Mouse (Mus musculus): ENCODE measurements around the gene Drc1. TPM values are rescaled to one million over a fixed set of nuclear protein-coding genes. Genes with fewer than 3 reads are reported as not detected.

The Drc1 gene
- polyA plus RNA-seq, 1 experiment from 2014 or later = 3.4 TPM

DNA sequence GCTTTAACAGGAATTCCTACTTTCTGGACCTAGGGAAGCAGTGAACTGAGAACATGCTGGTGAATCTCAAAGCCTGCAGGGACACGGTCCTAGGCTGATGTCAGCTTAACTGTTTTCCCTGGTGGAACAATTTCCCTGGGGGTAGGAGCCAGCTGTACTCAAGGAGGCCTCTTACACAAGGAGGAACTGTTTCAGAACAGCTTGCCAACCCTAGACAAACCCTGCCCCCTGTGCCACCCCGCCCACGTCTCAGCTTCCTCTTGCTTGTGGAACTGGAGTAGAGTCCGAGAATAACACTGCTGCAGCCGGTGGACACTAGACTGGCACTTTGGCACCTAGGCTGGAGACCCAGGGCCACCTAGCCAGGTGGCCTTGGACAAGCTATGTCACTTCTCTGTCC is 88.2 kb downstream of the Drc1 start:
- H3K4me3 ChIP-seq (replicated peaks; ENCODE audit: low read depth, low read length) = no peak overlapping the region

DNA sequence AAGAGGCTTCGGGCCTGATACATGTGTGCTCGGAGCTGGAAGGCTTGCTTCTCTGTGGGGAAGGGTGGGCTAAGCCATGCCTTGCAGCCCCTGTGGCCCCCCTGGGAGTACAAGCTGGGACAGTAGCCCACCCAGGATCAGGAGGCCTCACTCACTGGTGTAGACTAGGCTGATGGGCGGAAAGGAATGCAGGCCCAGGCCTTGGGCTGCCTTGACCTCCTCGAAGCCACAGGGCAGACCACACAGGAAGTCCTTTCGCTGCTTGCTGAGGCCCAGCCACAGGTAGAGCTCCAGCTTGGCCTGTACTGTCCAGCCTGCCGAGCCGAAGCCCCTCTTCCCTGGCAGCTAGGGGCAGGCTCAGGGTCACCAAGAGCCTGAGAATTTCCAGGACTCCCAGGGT is 101.7 kb downstream of the Drc1 start:
- Histone ChIP-seq H3K4me1 (ENCODE audit: control insufficient read depth, insufficient read depth, low read length) (no peaks in the 10 kb centered on the region), H3K9me3 (ENCODE audit: control insufficient read depth, low read length) (no peaks in the 10 kb centered on the region), H3K27me3 (ENCODE audit: control insufficient read depth, insufficient read depth, low read length) (no peaks in the 10 kb centered on the region), H3K9ac (replicated peaks; ENCODE audit: low read length) (no peak overlapping the region), H3K36me3 (ENCODE audit: control insufficient read depth, insufficient read depth, low read length) (no peaks in the 10 kb centered on the region), H3K27ac (replicated peaks; ENCODE audit: low read depth, low read length) (no peak overlapping the region), H3K4me2 (ENCODE audit: low read length) (no peak overlapping the region), H3K4me3 (replicated peaks; ENCODE audit: low read depth, low read length) (no peak overlapping the region)
- ATAC-seq (ENCODE audit: low FRiP score, low TSS enrichment) (no peak), DNase-seq (no peak)
- 64% methylated on average over 7 of the region's 7 CpGs for WGBS

More for the DNA sequence above, 88.2 kb downstream of the Drc1 start:
- no peak for DNase-seq
- Histone ChIP-seq H3K4me1 (ENCODE audit: control insufficient read depth, insufficient read depth, low read length) (no peaks in the 10 kb centered on the region), H3K4me2 (ENCODE audit: low read length) (no peak overlapping the region), H3K27me3 (ENCODE audit: control insufficient read depth, insufficient read depth, low read length) (no peaks in the 10 kb centered on the region), H3K36me3 (ENCODE audit: control insufficient read depth, insufficient read depth, low read length) (no peaks in the 10 kb centered on the region), H3K27ac (replicated peaks; ENCODE audit: low read depth, low read length) (no peak overlapping the region), H3K9me3 (ENCODE audit: control insufficient read depth, low read length) (no peaks in the 10 kb centered on the region), H3K9ac (replicated peaks; ENCODE audit: low read length) (no peak overlapping the region)
- no peak for ATAC-seq (ENCODE audit: low FRiP score, low TSS enrichment)
- WGBS = 80% methylated on average over 5 of the region's 5 CpGs

DNA sequence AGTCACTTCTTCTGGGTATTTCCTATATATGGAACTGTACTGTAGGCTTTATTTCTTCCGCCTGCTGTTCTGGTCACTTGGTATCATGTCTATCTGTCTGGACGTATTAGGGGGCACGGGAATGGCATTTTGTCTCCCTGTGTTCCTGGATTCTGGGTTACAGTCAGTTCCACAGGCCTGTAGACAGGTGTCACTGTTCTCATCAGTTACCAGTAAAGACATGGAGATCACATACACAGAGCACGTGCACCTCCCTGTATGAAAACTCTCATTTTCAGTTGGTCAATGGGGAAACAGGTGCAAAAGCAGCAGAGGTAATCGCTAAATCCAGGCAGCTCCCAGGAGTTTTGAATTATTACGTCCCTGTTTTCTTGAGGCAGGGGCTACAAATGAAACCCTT is 106.5 kb downstream of the Drc1 start:
- Histone ChIP-seq H3K9me3 (ENCODE audit: control insufficient read depth, low read length) (no peaks in the 10 kb centered on the region), H3K36me3 (ENCODE audit: control insufficient read depth, insufficient read depth, low read length) (no peaks in the 10 kb centered on the region), H3K4me1 (ENCODE audit: control insufficient read depth, insufficient read depth, low read length) (no peaks in the 10 kb centered on the region), H3K4me3 (replicated peaks; ENCODE audit: low read depth, low read length) (no peak overlapping the region), H3K4me2 (ENCODE audit: low read length) (no peak overlapping the region), H3K27ac (replicated peaks; ENCODE audit: low read depth, low read length) (no peak overlapping the region), H3K27me3 (ENCODE audit: control insufficient read depth, insufficient read depth, low read length) (no peaks in the 10 kb centered on the region), H3K9ac (replicated peaks; ENCODE audit: low read length) (no peak overlapping the region)
- peak; percentile 32 for DNase-seq
- no peak for ATAC-seq (ENCODE audit: low FRiP score, low TSS enrichment)
- 79% methylated on average over 6 of the region's 6 CpGs for WGBS

DNA sequence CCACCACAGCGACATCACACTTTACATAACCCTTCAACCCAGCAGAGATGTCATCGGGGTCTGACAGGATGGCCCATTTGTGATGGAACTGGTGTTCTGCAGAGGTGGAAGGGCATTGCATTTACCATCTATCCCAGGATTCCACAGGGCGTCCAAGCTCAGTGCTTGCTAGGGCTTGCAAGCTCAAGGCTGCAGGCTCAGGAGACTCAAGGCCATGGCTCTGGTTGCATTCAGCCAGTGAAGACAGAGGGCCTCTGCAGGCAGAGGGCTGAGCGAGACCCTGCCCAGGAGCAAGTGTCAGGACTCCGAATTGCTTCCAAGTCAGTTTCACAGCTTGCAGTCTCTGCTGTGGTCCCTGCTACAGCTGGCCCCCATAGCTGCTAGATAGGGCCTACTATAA is 108.6 kb downstream of the Drc1 start:
- ATAC-seq (ENCODE audit: low FRiP score, low TSS enrichment) = no peak
- Histone ChIP-seq H3K36me3 (ENCODE audit: control insufficient read depth, insufficient read depth, low read length) (no peaks in the 10 kb centered on the region), H3K4me1 (ENCODE audit: control insufficient read depth, insufficient read depth, low read length) (no peaks in the 10 kb centered on the region), H3K4me2 (ENCODE audit: low read length) (no peak overlapping the region), H3K9me3 (ENCODE audit: control insufficient read depth, low read length) (no peaks in the 10 kb centered on the region), H3K4me3 (replicated peaks; ENCODE audit: low read depth, low read length) (no peak overlapping the region), H3K27ac (replicated peaks; ENCODE audit: low read depth, low read length) (no peak overlapping the region), H3K9ac (replicated peaks; ENCODE audit: low read length) (no peak overlapping the region), H3K27me3 (ENCODE audit: control insufficient read depth, insufficient read depth, low read length) (no peaks in the 10 kb centered on the region)
- 90% methylated on average over 5 of the region's 5 CpGs for WGBS
- no peak for DNase-seq

DNA sequence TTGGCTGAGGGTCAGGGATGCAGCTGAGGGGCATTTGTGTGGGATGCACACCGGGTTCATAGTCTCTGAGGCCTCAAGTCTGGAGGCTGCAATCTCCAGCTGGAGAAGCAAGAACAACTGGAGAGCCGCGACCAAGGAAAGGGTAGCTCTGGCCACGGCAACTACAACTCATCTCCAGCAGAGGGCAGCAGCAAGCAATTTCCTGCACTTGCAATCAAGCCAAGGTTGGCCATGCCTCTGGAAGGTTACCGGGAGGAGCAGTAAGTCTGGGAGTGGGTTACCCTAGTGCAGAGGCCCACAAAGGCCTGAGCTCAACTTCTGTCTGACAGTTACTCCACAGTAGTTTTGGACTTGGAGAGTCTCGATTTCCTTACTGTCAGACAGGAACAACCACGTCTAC is 110.3 kb downstream of the Drc1 start:
- H3K27ac ChIP-seq (replicated peaks; ENCODE audit: low read depth, low read length) = no peak overlapping the region
- no peak for ATAC-seq (ENCODE audit: low FRiP score, low TSS enrichment)
- no peaks in the 10 kb centered on the region for H3K4me1 ChIP-seq (ENCODE audit: control insufficient read depth, insufficient read depth, low read length)
- H3K4me3 ChIP-seq (replicated peaks; ENCODE audit: low read depth, low read length) = no peak overlapping the region
- no peak overlapping the region for H3K9ac ChIP-seq (replicated peaks; ENCODE audit: low read length)
- 27% methylated on average over 7 of the region's 7 CpGs for WGBS
- no peaks in the 10 kb centered on the region for H3K36me3 ChIP-seq (ENCODE audit: control insufficient read depth, insufficient read depth, low read length)
- H3K9me3 ChIP-seq (ENCODE audit: control insufficient read depth, low read length) = no peaks in the 10 kb centered on the region
- no peaks in the 10 kb centered on the region for H3K27me3 ChIP-seq (ENCODE audit: control insufficient read depth, insufficient read depth, low read length)
- DNase-seq = peak; percentile 89
- no peak overlapping the region for H3K4me2 ChIP-seq (ENCODE audit: low read length)

DNA sequence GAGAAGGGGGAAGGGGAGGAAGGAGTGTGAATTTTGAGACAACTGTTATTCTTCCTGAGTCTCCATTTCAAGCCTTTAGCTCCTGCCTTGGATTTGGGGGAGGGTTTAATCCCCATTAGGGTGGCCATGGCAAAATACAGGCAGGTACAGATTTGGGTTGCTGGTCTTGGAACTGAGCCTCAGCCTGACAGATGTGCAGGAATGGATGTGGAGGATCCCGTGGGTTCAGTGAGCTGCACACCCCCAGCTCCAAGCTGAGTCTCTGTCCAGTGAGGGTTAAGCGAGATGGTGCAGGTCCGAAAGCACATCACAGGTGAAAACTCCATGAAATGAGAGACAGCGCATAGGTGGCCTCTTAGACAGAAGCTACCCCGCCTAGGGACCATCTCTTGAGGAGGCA is 119.3 kb downstream of the Drc1 start:
- no peak overlapping the region for H3K9ac ChIP-seq (replicated peaks; ENCODE audit: low read length)
- ATAC-seq (ENCODE audit: low FRiP score, low TSS enrichment) (no peak), DNase-seq (no peak)
- H3K9me3 ChIP-seq (ENCODE audit: control insufficient read depth, low read length) = no peaks in the 10 kb centered on the region
- no peaks in the 10 kb centered on the region for H3K36me3 ChIP-seq (ENCODE audit: control insufficient read depth, insufficient read depth, low read length)
- H3K4me1 ChIP-seq (ENCODE audit: control insufficient read depth, insufficient read depth, low read length) = no peaks in the 10 kb centered on the region
- WGBS = 82% methylated on average over 5 of the region's 5 CpGs
- 0 out of 2 replicates have a peak overlapping the region, but pooled peaks have one; percentile 20 for H3K27ac ChIP-seq (replicated peaks; ENCODE audit: low read depth, low read length)
- no peak overlapping the region for H3K4me2 ChIP-seq (ENCODE audit: low read length)
- H3K4me3 ChIP-seq (replicated peaks; ENCODE audit: low read depth, low read length) = no peak overlapping the region
- no peaks in the 10 kb centered on the region for H3K27me3 ChIP-seq (ENCODE audit: control insufficient read depth, insufficient read depth, low read length)

DNA sequence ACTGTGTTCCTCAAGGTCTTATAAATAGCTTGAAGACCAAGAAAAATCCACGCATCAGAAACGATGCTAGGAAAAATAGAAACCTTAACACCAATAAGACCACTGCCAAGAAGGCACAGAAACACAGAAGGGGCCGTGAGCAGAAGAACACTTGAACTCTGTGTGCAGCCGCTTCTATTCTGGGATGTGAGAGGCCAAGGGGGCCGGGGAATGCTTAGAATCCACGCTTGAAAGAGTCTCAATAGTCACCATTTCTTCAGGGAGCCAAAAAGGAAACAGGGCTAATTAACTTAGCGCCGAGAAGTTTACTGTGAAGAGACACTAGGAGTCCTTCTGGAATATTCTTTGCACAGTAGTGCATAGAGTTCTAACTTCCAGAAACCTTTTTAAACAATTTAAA is 120.0 kb downstream of the Drc1 start:
- H3K9ac ChIP-seq (replicated peaks; ENCODE audit: low read length) = no peak overlapping the region
- no peaks in the 10 kb centered on the region for H3K4me1 ChIP-seq (ENCODE audit: control insufficient read depth, insufficient read depth, low read length)
- H3K27ac ChIP-seq (replicated peaks; ENCODE audit: low read depth, low read length) = no peak overlapping the region
- no peaks in the 10 kb centered on the region for H3K9me3 ChIP-seq (ENCODE audit: control insufficient read depth, low read length)
- ATAC-seq (ENCODE audit: low FRiP score, low TSS enrichment) (no peak), DNase-seq (peak; percentile 32)
- H3K4me2 ChIP-seq (ENCODE audit: low read length) = no peak overlapping the region
- WGBS = 10% methylated on average over 8 of the region's 8 CpGs
- H3K27me3 ChIP-seq (ENCODE audit: control insufficient read depth, insufficient read depth, low read length) = no peaks in the 10 kb centered on the region
- H3K36me3 ChIP-seq (ENCODE audit: control insufficient read depth, insufficient read depth, low read length) = no peaks in the 10 kb centered on the region
- H3K4me3 ChIP-seq (replicated peaks; ENCODE audit: low read depth, low read length) = no peak overlapping the region

DNA sequence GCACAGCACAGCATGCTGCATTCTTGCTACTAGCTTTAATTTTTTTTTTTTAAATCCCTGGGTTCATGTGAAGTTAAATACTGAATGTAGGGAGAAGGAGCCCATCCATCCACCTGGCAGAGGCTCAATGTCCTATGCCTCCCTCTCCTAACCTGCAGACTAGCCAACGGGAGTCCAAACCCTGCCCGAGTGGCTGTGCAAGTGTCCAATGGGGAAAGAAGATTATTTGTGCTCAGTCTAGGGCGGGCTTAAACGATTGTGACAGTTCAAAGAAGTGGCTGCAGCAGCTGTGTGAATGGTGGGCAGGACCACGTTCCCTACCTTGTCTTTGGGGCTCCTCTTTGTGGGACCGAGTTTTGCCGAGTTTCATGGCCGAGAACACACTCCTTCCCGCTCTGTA is 125.7 kb downstream of the Drc1 start:
- DNase-seq = peak; percentile 61
- peaks cover 4% of the 10 kb centered on the region; the same call in 1 of the 2 replicates for H3K4me1 ChIP-seq (ENCODE audit: control insufficient read depth, insufficient read depth, low read length)
- ATAC-seq (ENCODE audit: low FRiP score, low TSS enrichment) = no peak
- H3K9ac ChIP-seq (replicated peaks; ENCODE audit: low read length) = no peak overlapping the region
- no peaks in the 10 kb centered on the region for H3K36me3 ChIP-seq (ENCODE audit: control insufficient read depth, insufficient read depth, low read length)
- H3K27ac ChIP-seq (replicated peaks; ENCODE audit: low read depth, low read length) = no peak overlapping the region
- no peaks in the 10 kb centered on the region for H3K9me3 ChIP-seq (ENCODE audit: control insufficient read depth, low read length)
- no peaks in the 10 kb centered on the region for H3K27me3 ChIP-seq (ENCODE audit: control insufficient read depth, insufficient read depth, low read length)
- peak overlapping the region; percentile 41 for H3K4me2 ChIP-seq (ENCODE audit: low read length)
- no peak overlapping the region for H3K4me3 ChIP-seq (replicated peaks; ENCODE audit: low read depth, low read length)
- 4% methylated on average over 9 of the region's 9 CpGs for WGBS

DNA sequence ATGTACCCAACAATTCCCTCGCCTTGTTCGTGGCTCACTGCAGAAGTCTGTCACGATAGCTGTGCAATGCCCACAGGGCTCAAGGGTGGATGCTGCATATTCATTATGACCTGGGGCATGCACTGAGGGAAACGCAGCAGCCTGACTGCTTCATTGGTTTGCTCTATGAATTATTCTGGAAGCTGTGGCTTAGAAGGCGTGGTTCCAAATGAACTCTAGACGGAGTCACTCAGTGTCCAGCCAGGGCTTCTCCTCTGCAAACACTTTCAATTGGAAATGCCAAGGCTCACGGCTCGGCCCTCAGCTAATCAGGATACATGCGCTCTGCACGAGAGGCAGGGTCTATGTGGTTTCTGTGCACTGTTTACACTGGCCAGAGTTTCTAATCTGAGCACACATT is 130.3 kb downstream of the Drc1 start:
- DNase-seq = peak; percentile 54
- no peaks in the 10 kb centered on the region for H3K27me3 ChIP-seq (ENCODE audit: control insufficient read depth, insufficient read depth, low read length)
- no peak overlapping the region for H3K4me2 ChIP-seq (ENCODE audit: low read length)
- peaks cover 4% of the 10 kb centered on the region; the same call in 1 of the 2 replicates for H3K4me1 ChIP-seq (ENCODE audit: control insufficient read depth, insufficient read depth, low read length)
- 41% methylated on average over 10 of the region's 10 CpGs for WGBS
- H3K36me3 ChIP-seq (ENCODE audit: control insufficient read depth, insufficient read depth, low read length) = no peaks in the 10 kb centered on the region
- H3K9ac ChIP-seq (replicated peaks; ENCODE audit: low read length) = no peak overlapping the region
- no peaks in the 10 kb centered on the region for H3K9me3 ChIP-seq (ENCODE audit: control insufficient read depth, low read length)
- no peak for ATAC-seq (ENCODE audit: low FRiP score, low TSS enrichment)
- no peak overlapping the region for H3K4me3 ChIP-seq (replicated peaks; ENCODE audit: low read depth, low read length)
- H3K27ac ChIP-seq (replicated peaks; ENCODE audit: low read depth, low read length) = no peak overlapping the region
